Comparison of ENCODE assay signal across 8 mouse cellular contexts in the genomic region with DNA sequence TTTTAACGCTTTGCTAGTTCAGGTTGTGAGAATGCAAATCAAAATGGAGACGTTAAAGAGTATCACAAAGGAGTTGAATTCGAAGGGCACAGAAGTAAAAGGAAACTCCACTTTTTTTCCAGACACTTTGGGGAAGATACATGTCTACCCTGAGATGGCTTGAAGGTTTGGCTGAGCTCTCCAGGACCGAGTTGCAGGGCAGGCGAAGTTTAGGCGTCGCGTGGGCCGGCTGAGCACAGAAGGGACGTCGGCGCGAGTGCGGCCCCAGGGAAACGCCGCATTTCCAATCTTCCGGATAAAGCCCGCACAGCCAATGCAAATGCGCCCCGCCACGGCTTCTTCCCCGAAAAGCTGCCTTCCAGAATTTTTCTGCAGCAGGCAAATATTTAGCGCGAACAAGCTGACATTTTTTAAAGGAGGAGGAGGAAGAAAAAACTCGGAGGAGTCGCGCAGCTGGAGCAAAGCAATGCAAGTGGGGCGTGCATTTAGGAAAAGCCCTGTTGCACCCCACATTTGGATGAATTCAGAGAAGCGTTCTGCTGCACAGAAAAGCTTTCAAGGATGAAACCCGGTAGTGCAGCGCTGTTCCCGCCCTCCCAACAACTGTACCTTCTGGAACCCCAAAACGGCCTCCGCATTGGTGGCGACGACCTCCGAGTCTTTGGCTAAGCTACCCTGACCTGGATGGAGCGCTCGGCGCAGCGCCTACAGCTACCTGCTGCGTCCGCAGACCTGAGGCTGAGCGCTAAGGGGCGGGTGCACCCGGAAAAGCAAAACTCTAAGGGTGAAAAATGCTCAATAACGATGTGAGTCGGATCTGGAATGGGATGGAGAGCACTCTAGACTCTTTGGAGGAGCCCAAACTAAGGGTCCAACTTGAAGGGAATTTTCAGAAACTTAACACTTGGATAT. TPM values are rescaled to one million over a fixed set of nuclear protein-coding genes. Genes with fewer than 3 reads are reported as not detected.
DNase-seq lines count a peak whose midpoint lies in the region; ATAC-seq and TF ChIP-seq lines count a peak whose summit lies in the region.

No protein-coding gene starts in this region.

- intact Hi-C loops in gastrocnemius, adult 2 months (cut with DNase I) = no loop called here

- peak; percentile 16 for DNase-seq in gastrocnemius, adult 2 months
- no peak for DNase-seq in gastrocnemius, adult 18-20 months (ENCODE audit: low spot score)
- peak; percentile 15 for DNase-seq in thymus, postnatal 4 days
- no peak for DNase-seq in thymus, adult 18-20 months
- no peak for DNase-seq in spleen, adult 18-20 months

- peak overlapping the region; percentile 44 for H3K4me3 ChIP-seq in gastrocnemius, adult 2 months
- H3K4me3 ChIP-seq in limb, embryonic 13.5 days = peak overlapping the region; percentile 52
- peak overlapping the region; percentile 60 for H3K4me3 ChIP-seq in small intestine, adult 2 months (ENCODE audit: low read depth, low read length)

- peak overlapping the region; percentile 70 for H3K9ac ChIP-seq in limb, embryonic 13.5 days

- H3K27ac ChIP-seq in gastrocnemius, adult 2 months = no peak overlapping the region
- H3K27ac ChIP-seq in limb, embryonic 13.5 days = peak overlapping the region; percentile 83
- H3K27ac ChIP-seq in small intestine, adult 2 months (ENCODE audit: insufficient read depth, low read depth, low read length) = peak overlapping the region; percentile 27; the same call in 1 of the 2 replicates

- peak overlapping the region; percentile 80 for H3K4me2 ChIP-seq in limb, embryonic 13.5 days (replicated peaks)

- no peak for TF ChIP-seq CTCF in gastrocnemius, adult 2 months (IDR thresholded peaks at IDR 0.05)
- TF ChIP-seq CTCF in small intestine, adult 2 months (IDR thresholded peaks at IDR 0.05; ENCODE audit: extremely low read depth, insufficient read length, insufficient replicate concordance, low read depth, low read length) = no peak

- no peak; the same call in 1 of the 2 replicates for ATAC-seq in limb, embryonic 13.5 days (ENCODE audit: low FRiP score, low read depth)
- no peak for ATAC-seq in inflammation-experienced regulatory T-cells, adult 6 months

- TF ChIP-seq POLR2A in small intestine, adult 2 months (IDR thresholded peaks at IDR 0.05; ENCODE audit: low read depth, low read length) = no peak

- H3K27me3 ChIP-seq in limb, embryonic 13.5 days = peaks cover 66% of the 10 kb centered on the region
- peaks cover 22% of the 10 kb centered on the region for H3K27me3 ChIP-seq in small intestine, adult 2 months (ENCODE audit: control insufficient read depth, insufficient read depth, low read length)

- under 1% methylated on average over 48 of the region's 48 CpGs for WGBS in limb, embryonic 13.5 days
- 2% methylated on average over 48 of the region's 48 CpGs for WGBS in small intestine, adult 2 months

- H3K36me3 ChIP-seq in limb, embryonic 13.5 days = no peaks in the 10 kb centered on the region
- H3K36me3 ChIP-seq in small intestine, adult 2 months (ENCODE audit: control insufficient read depth, insufficient read depth, low read length) = no peaks in the 10 kb centered on the region

- H3K9me3 ChIP-seq in limb, embryonic 13.5 days = no peaks in the 10 kb centered on the region

- H3K4me1 ChIP-seq in limb, embryonic 13.5 days = peaks cover 40% of the 10 kb centered on the region
- H3K4me1 ChIP-seq in small intestine, adult 2 months (ENCODE audit: control insufficient read depth, insufficient read depth, insufficient read length, low read length) = no peaks in the 10 kb centered on the region

RNA-seq across cellular contexts. Expression of a gene that starts 1.9 kb away (rescaled TPM):
- not detected for total RNA-seq in gastrocnemius, adult 2 months (2021)
- total RNA-seq in gastrocnemius, adult 18-20 months (2021) = not detected
- polyA plus RNA-seq in limb, embryonic 13.5 days (2015; fragmentation: Nextera tagmentation; extraction: Ambion mirVana) = 9.8 and 10.8 TPM in 2 replicates
- polyA plus RNA-seq in small intestine, adult 2 months (2012; rRNA removed) = 0.48 and 1.1 TPM in 2 replicates
- polyA plus RNA-seq in inflammation-experienced regulatory T-cells, adult 6 months (2017; shearing (Covaris generic)) = not detected

RNA-seq across cellular contexts. Expression of a gene that starts 53.9 kb away (rescaled TPM):
- under 1 TPM in 1 of 2 experiments, not detected in 1; 0.08 TPM for total RNA-seq in gastrocnemius, adult 2 months (2021)
- under 1 TPM in 1 of 2 experiments, not detected in 1; 0.12 TPM for total RNA-seq in gastrocnemius, adult 18-20 months (2021)
- polyA plus RNA-seq in limb, embryonic 13.5 days (2015; fragmentation: Nextera tagmentation; extraction: Ambion mirVana) = 1.0 and 1.1 TPM in 2 replicates
- polyA plus RNA-seq in small intestine, adult 2 months (2012; rRNA removed) = 0.55 and 0.69 TPM in 2 replicates
- polyA plus RNA-seq in inflammation-experienced regulatory T-cells, adult 6 months (2017; shearing (Covaris generic)) = not detected

Comparison
In these comparisons a context has a peak if more than half of its experiments do, and no peak if none do; other contexts are left out.
1. DNase-seq: peak in gastrocnemius, adult 2 months (single experiment) and thymus, postnatal 4 days (single experiment); none in gastrocnemius, adult 18-20 months (single experiment), thymus, adult 18-20 months (0 of 2) and spleen, adult 18-20 months (0 of 2).
2. Peak in every context shown above with its lines, with median percentiles within 50 percentile points of each other: H3K4me3 ChIP-seq.